Mouse (Mus musculus) MEL (cell line): Measurements from ENCODE around the gene Mcoln1. TPM values are rescaled to one million over a fixed set of nuclear protein-coding genes. Genes with fewer than 3 reads are reported as not detected.
A peak's percentile ranks its signal among the peaks of the same experiment; 100 is the strongest.

ENCODE experiments used
- DNase-seq: peaks from one replicate; pipeline ENCODE4 v3.0.0; 2011; ENCODE audit warnings: low read depth, low spot score
- H3K27ac ChIP-seq: 2 replicates; pipeline ENCODE4 v1.5.1; 2012; ENCODE audit warnings: low read depth, mild to moderate bottlenecking, control low read depth, low read length, moderate library complexity; ENCODE audit not compliant: control insufficient read depth
- H3K27me3 ChIP-seq, 2 experiments: fragments of 150-350 bp in 1 of 2; sonication (generic) in 1 of 2; 2 replicates each; pipeline ENCODE4 v1.6.1; 2012; ENCODE audit warnings: low read length in 2 of 2, mild to moderate bottlenecking in 2 of 2, improper control_type of control experiment in 1 of 2, moderate library complexity in 1 of 2; ENCODE audit not compliant: insufficient read depth in 2 of 2, control insufficient read depth in 1 of 2
- H3K36me3 ChIP-seq, 2 experiments: 2 replicates each; pipeline ENCODE4 v1.6.1; 2012 to 2014; ENCODE audit warnings: low read length in 2 of 2, improper control_type of control experiment in 1 of 2, inconsistent platforms in 1 of 2, mild to moderate bottlenecking in 1 of 2; ENCODE audit not compliant: insufficient read depth in 2 of 2, control insufficient read depth in 1 of 2
- H3K4me1 ChIP-seq, 2 experiments: fragments of 150-350 bp in 1 of 2; sonication (generic) in 1 of 2; 2 replicates each; pipeline ENCODE4 v1.6.1; 2012; ENCODE audit warnings: low read length in 2 of 2, improper control_type of control experiment in 1 of 2, mild to moderate bottlenecking in 1 of 2; ENCODE audit not compliant: insufficient read depth in 2 of 2, control insufficient read depth in 1 of 2
- H3K4me3 ChIP-seq, 2 experiments: fragments of 150-350 bp in 1 of 2; sonication (generic) in 1 of 2; 2 replicates each; pipeline ENCODE4 v1.5.1; 2012; ENCODE audit warnings: low read depth in 2 of 2, low read length in 2 of 2, mild to moderate bottlenecking in 2 of 2, moderate library complexity in 2 of 2, control low read depth in 1 of 2, improper control_type of control experiment in 1 of 2; ENCODE audit not compliant: control insufficient read depth in 1 of 2, insufficient read depth in 1 of 2
- H3K79me2 ChIP-seq: 2 replicates; pipeline ENCODE4 v1.6.1; 2012; ENCODE audit warnings: mild to moderate bottlenecking, low read length, moderate library complexity; ENCODE audit not compliant: control insufficient read depth, poor library complexity, insufficient read depth
- H3K9ac ChIP-seq: 2 replicates; pipeline ENCODE4 v1.6.1; 2012; ENCODE audit warnings: low read depth, mild to moderate bottlenecking, control low read depth, low read length, moderate library complexity; ENCODE audit not compliant: control insufficient read depth, poor library complexity, severe bottlenecking
- H3K9me3 ChIP-seq: fragments of 150-350 bp; sonication (generic); replicated peaks from 2 replicates; pipeline ENCODE4 v1.6.1; 2012; ENCODE audit warnings: mild to moderate bottlenecking, low read length, improper control_type of control experiment, moderate library complexity; ENCODE audit not compliant: insufficient read depth
- BHLHE40 ChIP-seq: IDR thresholded peaks from 2 replicates; pipeline ENCODE4 v1.6.1; 2012; ENCODE audit warnings: low read depth, mild to moderate bottlenecking, inconsistent platforms, low read length, improper control_type of control experiment, borderline replicate concordance
- E2F4 ChIP-seq: IDR thresholded peaks from 2 replicates; pipeline ENCODE4 v1.6.1; 2011; ENCODE audit warnings: low read depth, low read length, improper control_type of control experiment, borderline replicate concordance
- ELF1 ChIP-seq: IDR thresholded peaks from 2 replicates; pipeline ENCODE4 v1.6.1; 2014; ENCODE audit warnings: low read depth, mild to moderate bottlenecking, inconsistent platforms, low read length, improper control_type of control experiment, moderate library complexity
- EP300 ChIP-seq, 2 experiments: IDR thresholded peaks; 2 replicates each; pipeline ENCODE4 v1.6.1; 2011; ENCODE audit warnings: improper control_type of control experiment in 2 of 2, low read length in 2 of 2, low read depth in 1 of 2, mild to moderate bottlenecking in 1 of 2
- GATA1 ChIP-seq: IDR thresholded peaks from 2 replicates; pipeline ENCODE4 v1.6.1; 2011; ENCODE audit warnings: low read depth, low read length, improper control_type of control experiment
- HCFC1 ChIP-seq: IDR thresholded peaks from 2 replicates; pipeline ENCODE4 v1.6.1; 2012; ENCODE audit warnings: low read depth, mild to moderate bottlenecking, inconsistent platforms, low read length, improper control_type of control experiment, moderate library complexity
- JUND ChIP-seq: IDR thresholded peaks from 2 replicates; pipeline ENCODE4 v1.6.1; 2011; ENCODE audit warnings: low read depth, mild to moderate bottlenecking, improper control_type of control experiment, low read length
- MAFK ChIP-seq: IDR thresholded peaks from 2 replicates; pipeline ENCODE4 v1.6.1; 2011; ENCODE audit warnings: low read depth, mild to moderate bottlenecking, low read length, improper control_type of control experiment, borderline replicate concordance
- MAX ChIP-seq: IDR thresholded peaks from 2 replicates; pipeline ENCODE4 v1.6.1; 2011; ENCODE audit warnings: low read length, improper control_type of control experiment
- MEF2A ChIP-seq: IDR thresholded peaks from 2 replicates; pipeline ENCODE4 v1.6.1; 2014; ENCODE audit warnings: low read depth, mild to moderate bottlenecking, inconsistent platforms, low read length, improper control_type of control experiment; ENCODE audit not compliant: poor library complexity, insufficient replicate concordance, severe bottlenecking; ENCODE audit errors: extremely low read depth
- NRF1 ChIP-seq: IDR thresholded peaks from 2 replicates; pipeline ENCODE4 v1.6.1; 2014; ENCODE audit warnings: low read depth, mild to moderate bottlenecking, inconsistent platforms, low read length, improper control_type of control experiment, moderate library complexity; ENCODE audit not compliant: poor library complexity, insufficient read depth, severe bottlenecking
- POLR2A ChIP-seq, 2 experiments: IDR thresholded peaks; 2 replicates each; pipeline ENCODE4 v1.6.1; 2011 to 2012; ENCODE audit warnings: low read length in 2 of 2, mild to moderate bottlenecking in 2 of 2, control low read depth in 1 of 2, improper control_type of control experiment in 1 of 2, low read depth in 1 of 2, moderate library complexity in 1 of 2; ENCODE audit not compliant: control insufficient read depth in 1 of 2, insufficient read depth in 1 of 2, poor library complexity in 1 of 2
- POLR2AphosphoS2 ChIP-seq: IDR thresholded peaks from 2 replicates; pipeline ENCODE4 v1.6.1; 2011; ENCODE audit warnings: low read length, improper control_type of control experiment
- RCOR1 ChIP-seq: IDR thresholded peaks from 2 replicates; pipeline ENCODE4 v1.6.1; 2012; ENCODE audit warnings: low read depth, mild to moderate bottlenecking, inconsistent platforms, low read length, improper control_type of control experiment
- SMC3 ChIP-seq: IDR thresholded peaks from 2 replicates; pipeline ENCODE4 v1.6.1; 2011; ENCODE audit warnings: low read depth, low read length, improper control_type of control experiment
- TAL1 ChIP-seq: IDR thresholded peaks from 2 replicates; pipeline ENCODE4 v1.6.1; 2012; ENCODE audit warnings: mild to moderate bottlenecking, inconsistent platforms, low read length, moderate library complexity, mixed read lengths
- TBP ChIP-seq: IDR thresholded peaks from 2 replicates; pipeline ENCODE4 v1.8.0; 2011; ENCODE audit warnings: low read depth, low read length, improper control_type of control experiment
- ZNF384 ChIP-seq: IDR thresholded peaks from 2 replicates; pipeline ENCODE4 v1.6.1; 2012; ENCODE audit warnings: low read depth, mild to moderate bottlenecking, inconsistent platforms, low read length, improper control_type of control experiment
- polyA plus RNA-seq, 2 experiments: library from polyadenylated mRNA; stranded (reverse) in 1 of 2; unstranded in 1 of 2; fragments of >175 nt in 1 of 2; fragments of >200 nt in 1 of 2; gene quantifications; 2 replicates each; pipeline versions ENCODE4 v1.2.1 to v1.2.4; 2012; ENCODE audit warnings: low replicate concordance in 2 of 2, low read depth in 1 of 2; ENCODE audit not compliant: insufficient read length in 2 of 2, insufficient read depth in 1 of 2, missing spikeins in 1 of 2
- total RNA-seq: library from RNA; depleted of rRNA; stranded (reverse); fragments of 300-350 nt; gene quantifications from 2 replicates; pipeline ENCODE4 v1.2.3, GENCODE M21; 2012

Mcoln1 gene
- total and polyA plus RNA-seq, 3 experiments = 18.0 to 47.6 TPM; not detected in 1

GRCm38 (mm10) chr8:3482240-3482740, 18.0 kb upstream of the Mcoln1 start:
- H3K36me3 ChIP-seq = peaks cover 0 to 10% of the 10 kb centered on the region in 2 experiments; a peak in 1 of 4 replicates
- peaks cover 0 to 10% of the 10 kb centered on the region in 2 experiments; a peak in 2 of 4 replicates for H3K4me1 ChIP-seq
- peak overlapping the region; percentile 19 to 41 for H3K4me3 ChIP-seq
- no peaks in the 10 kb centered on the region for H3K79me2 ChIP-seq
- no peaks in the 10 kb centered on the region for H3K27me3 ChIP-seq
- no peaks in the 10 kb centered on the region for H3K9me3 ChIP-seq
- DNase-seq = peak; percentile 76
- no peak overlapping the region; the same call in 1 of the 2 replicates for H3K27ac ChIP-seq
- H3K9ac ChIP-seq = no peak overlapping the region
- TF ChIP-seq ZNF384 = no peak
- TF ChIP-seq POLR2A (IDR thresholded peaks at IDR 0.05; ENCODE audit: control insufficient read depth in 1 of 2, insufficient read depth in 1 of 2, low read depth in 1 of 2, low read length in 2 of 2, poor library complexity in 1 of 2) = peak in 1 of 2 experiments; percentile 27; a peak in 1 of 4 replicates
- TF ChIP-seq TAL1 = peak; percentile 48
- TF ChIP-seq MEF2A = no peak
- TF ChIP-seq RCOR1 = peak; percentile 50
- TF ChIP-seq HCFC1 = peak; percentile 32; the same call in 1 of the 2 replicates
- no peak for TF ChIP-seq ELF1
- TF ChIP-seq E2F4 = no peak
- TF ChIP-seq TBP = 0 out of 2 replicates have a peak, but pooled peaks have one; percentile 12
- TF ChIP-seq EP300 (IDR thresholded peaks at IDR 0.05; ENCODE audit: low read depth in 1 of 2, low read length in 2 of 2) = peak in 1 of 2 experiments; percentile 62; a peak in 3 of 4 replicates
- no peak for TF ChIP-seq MAX
- TF ChIP-seq GATA1 = peak; percentile 80
- no peak for TF ChIP-seq BHLHE40
- TF ChIP-seq, all 39 proteins: peak for 7

DNA sequence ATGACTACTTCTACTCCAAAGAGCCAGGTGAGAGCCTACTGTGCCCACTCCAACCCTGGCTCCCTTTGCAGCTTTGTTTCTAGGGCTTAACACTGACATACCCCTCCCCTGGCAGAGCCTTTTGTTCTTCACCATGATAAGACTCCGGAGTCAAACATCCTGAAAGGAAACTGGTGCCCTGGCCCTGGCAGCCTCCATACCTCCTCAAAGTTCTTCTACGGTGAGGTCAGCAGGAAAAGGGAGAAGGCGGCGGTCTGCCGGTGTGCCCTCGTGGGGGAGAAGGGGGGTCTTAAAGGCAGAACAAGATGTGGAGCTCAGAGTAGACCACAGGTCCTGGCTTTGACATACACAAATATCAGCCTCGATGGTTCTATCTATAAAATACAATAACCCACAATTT, 16.7 kb upstream of the Mcoln1 start:
- Histone ChIP-seq H3K4me1 (peaks cover 0 to 10% of the 10 kb centered on the region in 2 experiments; a peak in 2 of 4 replicates), H3K9ac (no peak overlapping the region)
- TF ChIP-seq GATA1 (no peak), HCFC1 (no peak)
- TF ChIP-seq, all 39 proteins: peak for 0
- Histone ChIP-seq H3K36me3 (peaks cover 0 to 10% of the 10 kb centered on the region in 2 experiments; a peak in 1 of 4 replicates), H3K27ac (no peak overlapping the region), H3K79me2 (no peaks in the 10 kb centered on the region), H3K27me3 (no peaks in the 10 kb centered on the region), H3K9me3 (no peaks in the 10 kb centered on the region), H3K4me3 (no peak overlapping the region)
- DNase-seq = no peak

DNA sequence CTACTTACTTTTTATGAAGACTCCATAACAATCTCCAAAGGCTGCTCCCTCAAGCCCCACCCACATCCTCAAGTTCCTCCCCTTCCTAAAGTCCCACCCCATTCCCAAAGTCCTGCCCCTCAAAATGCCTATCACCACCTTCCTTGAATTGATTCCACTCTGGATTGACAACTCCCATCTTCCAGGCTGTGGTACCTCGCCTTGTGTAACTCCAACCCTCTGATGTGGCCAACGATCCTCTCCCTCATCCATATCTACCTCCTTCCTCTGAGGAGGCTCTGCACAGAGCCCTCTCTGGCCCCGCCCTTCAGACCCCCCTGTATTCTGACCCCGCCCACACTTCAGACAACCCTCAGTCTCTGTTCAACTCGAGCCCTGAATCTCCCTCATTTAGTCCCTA, 15.1 kb upstream of the Mcoln1 start:
- DNase-seq = no peak
- Histone ChIP-seq H3K4me1 (peaks cover 0 to 10% of the 10 kb centered on the region in 2 experiments; a peak in 2 of 4 replicates), H3K27me3 (peaks cover 0 to 2% of the 10 kb centered on the region in 2 experiments; a peak in 2 of 4 replicates), H3K27ac (no peak overlapping the region), H3K9ac (no peak overlapping the region), H3K4me3 (no peak overlapping the region), H3K79me2 (no peaks in the 10 kb centered on the region), H3K36me3 (peaks cover 0 to 10% of the 10 kb centered on the region in 2 experiments; a peak in 1 of 4 replicates), H3K9me3 (no peaks in the 10 kb centered on the region)
- TF ChIP-seq MAFK = no peak
- no peak for TF ChIP-seq JUND
- no peak for TF ChIP-seq NRF1
- TF ChIP-seq POLR2AphosphoS2 = no peak
- TF ChIP-seq SMC3 = no peak
